Mouse (Mus musculus) thymus, postnatal 36 days (tissue): ENCODE measurements at regions not wholly inside any gene's neighbourhood (a gene's known extent, or its start where the extent isn't known, plus 50 kb on each side); places are given as distances from the start of the nearest gene placed in this dataset.

ENCODE experiments used
- DNase-seq, 2 experiments: peaks; one replicate each; pipeline ENCODE4 v3.0.0; 2022; ENCODE audit warnings: mixed read lengths in 2 of 2

DNA sequence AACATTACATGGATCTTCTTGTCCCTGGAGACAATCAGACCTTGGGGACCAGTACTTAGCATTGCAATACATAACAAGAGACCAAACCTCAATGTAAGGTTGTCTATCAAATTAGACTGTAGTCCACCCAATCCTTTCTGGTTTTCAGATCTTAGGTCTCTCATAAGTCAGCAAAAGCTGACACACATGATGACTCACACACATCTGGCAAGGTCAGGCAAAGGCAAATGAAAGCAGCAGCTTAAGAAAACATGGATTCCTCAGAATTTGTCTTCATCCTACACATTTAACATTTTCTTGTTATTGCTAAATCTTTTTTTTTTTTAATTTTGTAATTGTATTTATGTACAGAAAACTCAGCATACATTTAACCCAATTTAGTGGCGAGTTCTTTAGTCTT is 52.0 kb downstream of the Gm11983 start:
- DNase-seq = no peak

- no peak for DNase-seq
Measured at GRCm38 (mm10) chr11:6782826-6783225, 54.6 kb downstream of the Gm11983 start.

DNA sequence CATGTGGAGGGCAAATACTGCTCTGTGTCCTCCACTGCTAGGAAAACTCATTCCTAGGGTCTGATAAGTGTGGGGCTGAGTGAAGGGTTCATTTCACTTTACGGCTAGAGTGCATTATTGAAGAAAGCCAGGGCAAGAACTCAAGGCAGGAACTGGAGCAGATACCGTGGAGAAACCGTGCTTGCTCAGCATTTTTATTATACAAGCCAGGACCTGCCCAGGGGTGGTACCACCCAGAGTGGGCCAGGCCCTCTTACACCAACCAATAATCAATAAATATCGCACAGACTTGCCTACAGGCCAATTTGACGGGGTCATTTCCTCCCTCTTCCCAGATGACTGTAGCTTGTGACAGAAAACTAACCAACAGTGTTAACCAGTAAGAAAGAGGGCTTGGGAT is 57.7 kb downstream of the Gm11983 start:
- no peak for DNase-seq

GRCm38 (mm10) chr11:6778596-6779360 is 58.7 kb downstream of the Gm11983 start:
- DNase-seq = no peak

DNA sequence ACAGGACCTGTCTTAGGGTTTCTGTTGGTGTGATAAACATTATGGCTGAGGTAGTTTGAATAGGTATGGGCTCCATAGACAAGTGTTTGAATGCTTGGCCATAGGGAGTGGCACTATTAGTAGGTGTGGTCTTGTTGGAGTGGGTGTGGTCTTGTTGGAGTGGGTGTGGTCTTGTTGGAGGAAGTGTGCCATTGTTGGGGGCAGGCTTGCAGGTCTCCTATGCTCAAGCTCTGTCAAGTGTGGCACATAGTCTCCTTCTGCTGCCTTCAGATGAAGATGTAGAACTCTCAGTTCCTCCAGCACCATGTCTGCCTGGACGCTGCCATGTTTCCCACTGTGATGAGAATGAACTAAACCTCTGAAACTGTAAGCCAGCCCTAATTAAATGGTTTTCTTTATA is 59.9 kb downstream of the Gm11983 start:
- DNase-seq = no peak

GRCm38 (mm10) chr11:6774656-6775055 is 62.8 kb downstream of the Gm11983 start:
- DNase-seq = no peak

- DNase-seq = no peak
Measured at GRCm38 (mm10) chr11:6773951-6774350, 63.5 kb downstream of the Gm11983 start.

- DNase-seq = no peak
Measured at GRCm38 (mm10) chr11:6773364-6773763, 64.1 kb downstream of the Gm11983 start.

DNA sequence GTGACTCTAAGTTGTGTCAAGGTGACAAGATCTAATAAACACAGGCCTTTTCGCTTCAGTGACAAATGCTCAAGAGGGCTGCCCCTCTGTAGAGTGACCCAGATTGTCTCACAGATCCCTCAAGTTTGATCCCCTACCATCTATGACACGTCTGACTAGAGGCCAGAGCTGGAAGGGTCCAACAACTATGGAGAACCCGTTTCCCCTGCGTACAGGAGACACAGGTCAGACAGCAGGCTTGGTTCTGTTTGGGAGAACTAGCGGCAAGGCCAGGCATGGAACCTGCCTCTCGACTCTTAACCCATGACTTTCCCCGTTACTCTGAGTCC is 68.1 kb downstream of the Gm11983 start:
- DNase-seq = no peak

DNA sequence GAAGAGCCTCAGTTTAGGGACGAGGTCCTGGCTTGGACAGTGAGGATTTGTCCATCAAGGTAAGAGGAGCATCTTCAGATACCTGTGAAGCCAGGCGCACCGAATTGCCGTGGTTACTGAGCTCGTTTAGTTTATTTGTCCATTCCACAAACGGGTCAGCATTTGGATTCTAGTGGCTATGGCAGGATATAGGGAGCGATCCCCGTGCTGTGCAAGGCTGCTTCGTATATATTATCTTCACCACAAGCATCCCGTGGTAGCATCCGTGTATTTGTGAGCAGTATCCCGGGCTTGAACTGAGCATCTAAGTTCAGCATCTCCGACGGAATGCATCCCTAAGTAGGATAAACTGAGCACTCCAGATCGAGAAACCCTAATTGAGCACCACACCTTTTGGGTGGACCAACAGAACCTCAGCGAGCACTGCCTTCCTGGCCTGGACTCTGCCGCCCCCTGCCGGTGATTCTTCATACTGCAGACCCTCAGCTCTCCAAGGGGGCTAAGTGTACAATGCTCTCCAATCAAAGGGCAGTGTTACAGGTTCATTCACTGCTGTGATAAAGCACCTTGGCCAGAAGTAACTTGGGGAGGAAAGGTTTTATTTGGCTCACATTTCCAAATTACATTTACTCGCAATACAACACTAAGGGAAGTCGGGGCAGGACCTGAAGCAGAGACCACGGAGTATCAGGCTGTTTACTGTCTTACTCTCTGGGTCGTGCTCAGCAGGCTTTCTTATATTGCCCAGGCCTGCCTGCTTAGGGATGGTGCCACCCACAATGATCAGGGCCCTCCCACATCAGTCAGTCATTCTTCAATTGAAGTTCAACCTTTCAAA is 68.6 kb downstream of the Gm11983 start:
- DNase-seq = peak; percentile 70 to 79

GRCm38 (mm10) chr11:6766725-6767124 is 70.7 kb downstream of the Gm11983 start:
- no peak for DNase-seq

DNA sequence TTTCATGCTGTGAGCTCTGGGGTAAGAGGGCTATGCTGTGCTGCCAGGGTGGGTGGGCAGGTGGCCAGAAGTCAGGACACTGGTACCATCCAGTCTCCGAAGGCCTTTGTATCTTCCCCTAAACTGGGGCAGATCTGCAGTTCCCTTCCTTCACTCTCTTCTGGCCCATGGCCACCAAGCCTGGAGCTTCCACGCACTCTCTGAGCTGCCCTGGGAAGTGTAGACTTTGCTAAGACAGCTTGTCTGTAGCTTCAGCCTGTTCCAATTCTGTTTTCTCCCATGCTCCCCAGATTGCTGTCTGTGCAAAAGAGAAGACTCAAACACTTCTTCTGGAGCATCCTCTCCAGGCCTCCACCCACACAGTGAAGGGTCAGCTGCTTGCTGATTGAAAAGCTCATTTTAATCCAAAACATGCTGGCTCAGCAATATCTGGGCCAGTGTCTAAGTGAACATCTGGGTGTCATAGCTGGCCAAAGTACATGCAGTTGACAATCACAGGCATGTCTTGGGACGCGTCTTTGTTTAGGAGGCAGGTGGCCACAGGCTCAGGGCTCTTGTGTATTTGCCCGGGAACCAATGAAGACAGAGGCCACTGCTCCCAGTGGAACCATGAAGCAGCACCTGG is 72.0 kb downstream of the Gm11983 start:
- no peak for DNase-seq

GRCm38 (mm10) chr11:6764186-6764585 is 73.3 kb downstream of the Gm11983 start:
- no peak for DNase-seq

DNA sequence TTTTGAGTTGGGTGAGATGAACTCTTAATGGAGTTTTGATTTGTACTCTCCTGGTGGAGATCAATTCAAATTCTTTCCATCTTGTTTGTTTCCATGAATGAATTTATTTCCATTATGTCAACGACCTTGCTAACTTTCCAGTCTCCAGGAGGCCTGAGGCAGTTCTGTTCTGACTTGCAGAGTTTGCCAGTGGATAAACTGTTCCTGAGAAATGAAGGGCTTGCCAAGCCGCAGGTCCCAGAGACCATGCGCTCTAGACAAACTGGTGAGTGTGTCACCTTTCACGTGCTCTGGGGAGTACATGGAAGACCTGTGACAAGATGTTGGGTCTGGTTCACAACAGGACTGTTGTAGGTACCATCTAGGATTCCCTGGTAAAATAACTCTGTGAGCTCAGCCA is 74.5 kb downstream of the Gm11983 start:
- no peak for DNase-seq

- no peak for DNase-seq
Measured at GRCm38 (mm10) chr11:6761876-6762628, 75.4 kb downstream of the Gm11983 start.

GRCm38 (mm10) chr11:6759578-6759977 is 77.9 kb downstream of the Gm11983 start:
- no peak for DNase-seq

DNA sequence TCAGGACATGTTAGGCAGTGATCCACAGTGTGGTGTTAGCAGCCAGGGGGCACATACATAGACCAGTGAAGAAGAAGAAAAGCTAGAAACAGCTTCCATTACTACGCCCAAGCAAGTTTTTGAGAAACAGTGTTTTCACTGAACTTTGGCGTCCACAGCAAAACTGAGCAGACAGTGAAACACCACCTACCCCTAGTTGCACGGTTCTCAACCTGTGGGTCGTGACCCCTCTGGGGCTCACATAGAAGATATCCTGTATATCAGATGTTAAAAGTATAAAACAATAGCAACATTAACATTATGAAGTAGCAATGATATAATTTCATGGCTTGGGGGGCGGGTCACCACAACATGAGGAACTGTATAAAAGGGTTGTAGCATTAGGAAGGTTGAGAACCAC is 81.1 kb downstream of the Ramp3 start:
- DNase-seq = no peak

- DNase-seq = no peak
Measured at GRCm38 (mm10) chr11:6738581-6738980, 80.3 kb downstream of the Ramp3 start.

DNA sequence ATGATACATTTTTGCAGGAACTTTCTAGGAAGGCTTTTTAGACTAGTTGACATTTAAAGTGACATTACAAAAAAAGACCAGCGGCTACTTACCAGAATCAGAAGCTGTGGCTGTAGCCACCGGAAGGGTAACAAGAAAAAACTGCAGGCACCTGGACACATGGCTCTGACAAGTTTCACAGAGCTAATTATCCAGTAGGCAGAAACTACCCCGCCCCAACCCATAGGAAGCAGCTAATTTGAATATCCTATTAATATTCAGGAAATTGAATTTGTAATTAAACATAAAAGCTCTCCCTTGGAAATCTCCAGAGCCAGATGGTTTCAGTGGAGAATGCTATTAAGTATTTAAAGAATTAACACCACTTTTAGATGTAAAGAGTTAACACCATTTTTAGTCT is 79.8 kb downstream of the Ramp3 start:
- no peak for DNase-seq

GRCm38 (mm10) chr11:6734746-6735430 is 76.6 kb downstream of the Ramp3 start:
- DNase-seq = no peak

- DNase-seq = no peak
Measured at GRCm38 (mm10) chr11:6731505-6731904, 73.2 kb downstream of the Ramp3 start.
